Mouse (Mus musculus) kidney, embryonic 14.5 days (tissue): ENCODE measurements around the gene Gm11562. TPM values are rescaled to one million over a fixed set of nuclear protein-coding genes. Genes with fewer than 3 reads are reported as not detected.
"Not testable (repeated sequence)": the region's sequence is repeated elsewhere in the genome, so short reads cannot be mapped to it uniquely, and the experiment has no call there.

Experiments used
- ATAC-seq: fragments of 200-750 bp; cut with Nextera tagmentation; 2 replicates; pipeline ENCODE4 v1.8.0; 2017; ENCODE audit warnings: moderate number of reproducible peaks, mild to moderate bottlenecking, moderate TSS enrichment, moderate library complexity; ENCODE audit not compliant: low FRiP score, low TSS enrichment
- H3K27ac ChIP-seq: fragments of 300-500 bp; sonication (generic); 2 replicates; pipeline ENCODE4 v1.5.1; 2014; ENCODE audit warnings: low read depth, mild to moderate bottlenecking, low read length, moderate library complexity, mixed read lengths
- H3K27me3 ChIP-seq: fragments of 300-500 bp; sonication (generic); 2 replicates; pipeline ENCODE4 v1.6.1; 2014; ENCODE audit warnings: mild to moderate bottlenecking, low read length; ENCODE audit not compliant: control insufficient read depth, insufficient read depth
- H3K36me3 ChIP-seq: fragments of 300-500 bp; sonication (generic); 2 replicates; pipeline ENCODE4 v1.6.1; 2014; ENCODE audit warnings: low read length, mixed read lengths; ENCODE audit not compliant: control insufficient read depth, insufficient read depth
- H3K4me1 ChIP-seq: fragments of 300-500 bp; sonication (generic); 2 replicates; pipeline ENCODE4 v1.6.1; 2014; ENCODE audit warnings: low read length, mixed read lengths; ENCODE audit not compliant: control insufficient read depth, insufficient read depth
- H3K4me2 ChIP-seq: fragments of 300-500 bp; sonication (generic); replicated peaks from 2 replicates; pipeline ENCODE4 v1.6.1; 2014; ENCODE audit warnings: low read depth, mild to moderate bottlenecking, low read length
- H3K4me3 ChIP-seq: fragments of 300-500 bp; sonication (generic); 2 replicates; pipeline ENCODE4 v1.5.1; 2014; ENCODE audit warnings: mild to moderate bottlenecking, low read length
- H3K9ac ChIP-seq: fragments of 300-500 bp; sonication (generic); 2 replicates; pipeline ENCODE4 v1.6.1; 2014; ENCODE audit warnings: low read depth, mild to moderate bottlenecking, low read length, moderate library complexity
- H3K9me3 ChIP-seq: fragments of 300-500 bp; sonication (generic); 2 replicates; pipeline ENCODE4 v1.6.1; 2016; ENCODE audit warnings: low read length; ENCODE audit not compliant: control insufficient read depth
- WGBS: fragments of 180-500 bp; shearing (Covaris S2); extraction: QIAGEN DNeasy Blood & Tissue Kit; methylation state at CpG from one replicate; pipeline ENCODE4 v1.1.7; 2014; 5-methylcytosine and 5-hydroxymethylcytosine counted together
- polyA plus RNA-seq: library from polyadenylated mRNA; unstranded; fragments of >200 nt; fragmentation: Nextera tagmentation; extraction: Ambion mirVana; gene quantifications from 2 replicates; pipeline ENCODE4 v1.2.1, GENCODE M21; 2014

The Gm11562 gene
- polyA plus RNA-seq, 1 experiment from 2014 or later = not detected

DNA sequence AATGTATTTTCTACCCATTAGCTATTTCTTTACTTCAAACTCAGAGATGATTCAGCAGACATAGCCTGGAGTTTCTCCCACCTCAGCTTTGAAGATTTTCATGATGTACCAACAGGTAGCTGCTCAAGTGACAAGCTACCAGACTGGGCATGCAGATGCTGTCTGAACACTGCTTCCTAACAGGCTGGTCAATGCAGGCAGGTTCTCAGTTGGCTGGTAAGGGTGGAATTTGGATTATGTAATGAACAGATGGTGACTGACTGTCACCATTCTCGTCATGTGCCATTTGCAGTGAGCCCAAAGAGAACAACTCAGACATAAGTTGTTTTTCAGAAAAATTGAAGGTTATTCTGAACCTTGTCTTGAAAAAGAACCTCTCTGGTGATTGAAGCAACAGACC, 11.1 kb downstream of the Gm11562 start:
- WGBS = 81% methylated on average over 1 of the region's 1 CpGs
- H3K4me2 ChIP-seq = no peak overlapping the region
- H3K27ac ChIP-seq = no peak overlapping the region
- ATAC-seq = no peak
- H3K4me3 ChIP-seq = no peak overlapping the region
- H3K27me3 ChIP-seq = no peaks in the 10 kb centered on the region
- no peak overlapping the region; the same call in 1 of the 2 replicates for H3K9ac ChIP-seq
- H3K9me3 ChIP-seq = no peaks in the 10 kb centered on the region
- no peaks in the 10 kb centered on the region for H3K36me3 ChIP-seq
- H3K4me1 ChIP-seq = no peaks in the 10 kb centered on the region

- not testable (repeated sequence) for H3K36me3 ChIP-seq, ATAC-seq, H3K9me3 ChIP-seq, H3K27ac ChIP-seq, H3K4me1 ChIP-seq, H3K4me2 ChIP-seq, H3K4me3 ChIP-seq, H3K9ac ChIP-seq, H3K27me3 ChIP-seq
- 65% methylated on average over 1 of the region's 1 CpGs for WGBS
Measured at GRCm38 (mm10) chr11:99603208-99603607, 17.0 kb downstream of the Gm11562 start, which contains the start of gene Gm11938. Gene Gm11938, minus strand, starts transcription at chr11:99603308.

DNA sequence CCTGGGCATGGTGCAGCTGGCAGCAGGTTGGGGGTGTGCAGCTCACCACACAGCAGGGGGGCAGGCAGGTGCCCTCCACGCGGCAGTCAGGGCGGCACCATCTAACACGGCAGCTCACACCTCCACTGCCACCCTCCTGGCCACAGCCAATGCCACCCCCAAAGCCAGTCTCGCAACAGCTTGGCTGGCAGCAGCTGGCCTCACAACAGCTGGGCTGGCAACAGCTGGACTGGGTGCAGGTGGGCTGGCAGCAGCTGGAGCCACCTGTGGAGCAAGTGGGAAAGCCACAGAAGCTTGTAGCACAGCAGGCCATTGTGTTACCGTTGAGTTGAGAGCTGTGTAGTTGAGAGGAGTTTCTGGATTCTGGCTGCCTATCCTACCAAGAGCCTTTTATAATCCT, 22.5 kb downstream of the Gm11562 start, which contains the start of gene Krtap9-3:
Krtap9-3 (minus strand) TSS at position 364 of the 400 bp plus-strand sequence.
- ATAC-seq, H3K9me3 ChIP-seq: not testable (repeated sequence)

GRCm38 (mm10) chr11:99590981-99591380, 29.3 kb downstream of the Gm11562 start, which contains the start of gene Krtap1-3:
Gene Krtap1-3, minus strand, starts transcription at chr11:99591339.
- H3K27me3 ChIP-seq = no peaks in the 10 kb centered on the region
- no peaks in the 10 kb centered on the region for H3K4me1 ChIP-seq
- H3K36me3 ChIP-seq = no peaks in the 10 kb centered on the region
- H3K9ac ChIP-seq = no peak within 1 kb of the TSS
- no peak within 1 kb of the TSS for H3K4me2 ChIP-seq
- no peaks in the 10 kb centered on the region for H3K9me3 ChIP-seq
- H3K4me3 ChIP-seq = no peak within 1 kb of the TSS
- ATAC-seq = no peak
- no peak within 1 kb of the TSS for H3K27ac ChIP-seq
- 92% methylated on average over 6 of the region's 6 CpGs for WGBS

More for the DNA sequence above, 22.5 kb downstream of the Gm11562 start, which contains the start of gene Krtap9-3:
- H3K27me3 ChIP-seq, H3K36me3 ChIP-seq, H3K4me3 ChIP-seq, H3K27ac ChIP-seq, H3K4me1 ChIP-seq, H3K4me2 ChIP-seq, H3K9ac ChIP-seq: not testable (repeated sequence)
- 81% methylated on average over 6 of the region's 6 CpGs for whole genome bisulfite sequencing

DNA sequence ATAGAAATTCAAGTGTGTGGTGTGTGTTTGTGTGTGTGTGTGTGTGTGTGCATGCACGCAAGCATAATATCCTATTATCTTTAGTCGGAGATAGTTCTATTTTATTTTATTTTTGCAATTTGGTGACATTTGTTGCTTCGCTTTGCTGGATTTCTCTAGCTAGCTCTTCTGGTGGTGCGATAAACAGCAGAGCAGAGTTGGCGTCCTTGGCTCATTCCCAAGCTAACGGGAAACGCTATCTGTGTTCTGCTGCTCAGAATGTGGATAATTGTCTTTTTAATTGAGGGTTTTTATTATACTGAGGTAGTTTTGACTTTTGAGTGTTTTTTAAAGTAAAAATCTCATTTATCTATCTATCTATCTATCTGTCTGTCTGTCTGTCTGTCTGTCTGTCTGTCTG, 35.1 kb downstream of the Gm11562 start:
- no peak for ATAC-seq
- WGBS = 90% methylated on average over 7 of the region's 7 CpGs
- Histone ChIP-seq H3K4me3 (no peak overlapping the region), H3K27me3 (no peaks in the 10 kb centered on the region), H3K4me2 (no peak overlapping the region), H3K27ac (no peak overlapping the region), H3K9me3 (no peaks in the 10 kb centered on the region), H3K36me3 (no peaks in the 10 kb centered on the region), H3K9ac (no peak overlapping the region), H3K4me1 (no peaks in the 10 kb centered on the region)

DNA sequence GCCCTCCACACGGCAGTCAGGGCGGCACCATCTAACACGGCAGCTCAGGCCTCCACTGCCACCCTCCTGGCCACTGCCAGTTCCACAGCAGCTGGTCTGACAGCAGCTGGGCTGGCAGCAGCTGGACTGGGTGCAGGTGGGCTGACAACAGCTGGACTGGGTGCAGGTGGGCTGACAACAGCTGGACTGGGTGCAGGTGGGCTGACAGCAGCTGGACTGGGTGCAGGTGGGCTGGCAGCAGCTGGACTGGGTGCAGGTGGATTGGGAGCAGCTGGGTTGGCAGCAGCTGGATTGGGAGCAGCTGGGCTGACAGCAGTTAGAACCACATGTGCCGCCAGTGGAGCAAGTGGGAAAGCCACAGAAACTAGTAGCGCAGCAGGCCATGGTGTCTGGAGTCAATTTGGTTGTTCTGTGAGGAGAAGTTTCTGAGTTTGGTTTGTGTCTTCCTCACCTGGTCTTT, 37.0 kb downstream of the Gm11562 start, which contains the start of gene Krtap1-4:
Krtap1-4 (minus strand) TSS at position 410 of the 460 bp plus-strand sequence.
- WGBS = 75% methylated on average over 5 of the region's 5 CpGs
- Histone ChIP-seq H3K27ac (no peak within 1 kb of the TSS), H3K27me3 (no peaks in the 10 kb centered on the region), H3K9ac (no peak within 1 kb of the TSS), H3K9me3 (no peaks in the 10 kb centered on the region), H3K4me3 (no peak within 1 kb of the TSS), H3K36me3 (no peaks in the 10 kb centered on the region), H3K4me2 (no peak within 1 kb of the TSS), H3K4me1 (no peaks in the 10 kb centered on the region)
- no peak for ATAC-seq

- Histone ChIP-seq H3K9me3 (no peaks in the 10 kb centered on the region), H3K4me1 (no peaks in the 10 kb centered on the region), H3K4me2 (no peak overlapping the region), H3K27ac (no peak overlapping the region), H3K36me3 (no peaks in the 10 kb centered on the region), H3K27me3 (no peaks in the 10 kb centered on the region), H3K4me3 (no peak overlapping the region), H3K9ac (no peak overlapping the region)
- WGBS = 87% methylated on average over 6 of the region's 6 CpGs
- no peak for ATAC-seq
Measured at GRCm38 (mm10) chr11:99581564-99581963, 38.7 kb downstream of the Gm11562 start.

DNA sequence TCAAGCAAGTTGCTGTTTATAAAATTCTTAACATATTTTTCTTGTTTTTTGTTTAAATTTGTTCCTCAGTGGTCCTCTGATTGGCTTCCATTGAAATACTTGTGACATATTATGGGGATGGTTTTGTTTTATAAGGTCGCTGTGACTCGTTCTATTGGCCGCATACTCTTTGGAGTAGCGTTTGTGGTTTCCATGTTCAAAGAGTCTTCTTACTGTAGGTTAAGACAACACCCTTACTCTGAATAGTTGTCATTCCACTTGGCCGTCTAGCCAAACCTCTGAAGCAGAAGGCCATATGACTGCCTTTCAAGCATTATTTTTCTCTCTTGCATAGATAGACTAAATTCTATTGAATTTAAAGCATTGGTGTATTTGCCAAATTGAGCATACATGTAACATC, 39.2 kb downstream of the Gm11562 start:
- H3K4me2 ChIP-seq = no peak overlapping the region
- H3K4me3 ChIP-seq = no peak overlapping the region
- no peaks in the 10 kb centered on the region for H3K27me3 ChIP-seq
- no peaks in the 10 kb centered on the region for H3K4me1 ChIP-seq
- WGBS = 92% methylated on average over 5 of the region's 5 CpGs
- no peak overlapping the region for H3K9ac ChIP-seq
- no peak for ATAC-seq
- no peaks in the 10 kb centered on the region for H3K36me3 ChIP-seq
- H3K9me3 ChIP-seq = no peaks in the 10 kb centered on the region
- no peak overlapping the region for H3K27ac ChIP-seq

GRCm38 (mm10) chr11:99580636-99581035, 39.6 kb downstream of the Gm11562 start, which contains the start of gene Krtap1-5:
Gene Krtap1-5, minus strand, starts transcription at chr11:99581016.
- Histone ChIP-seq H3K9ac (no peak within 1 kb of the TSS), H3K27me3 (no peaks in the 10 kb centered on the region), H3K4me3 (no peak within 1 kb of the TSS), H3K36me3 (no peaks in the 10 kb centered on the region), H3K4me1 (no peaks in the 10 kb centered on the region), H3K27ac (no peak within 1 kb of the TSS), H3K4me2 (no peak within 1 kb of the TSS), H3K9me3 (no peaks in the 10 kb centered on the region)
- 81% methylated on average over 6 of the region's 6 CpGs for WGBS
- ATAC-seq = no peak
